Comparison of ENCODE assay signal across 18 mouse cellular contexts in genomic region chr1:53774571-53774970, GRCm38 (mm10). TPM values are rescaled to one million over a fixed set of nuclear protein-coding genes. Genes with fewer than 3 reads are reported as not detected.
DNase-seq lines count a peak whose midpoint lies in the region; ATAC-seq and TF ChIP-seq lines count a peak whose summit lies in the region.
"Had no signal": no experiment of that assay in that cellular context is flagged by ENCODE, and none has a peak within 500 bp of the region (broad histone marks: within the 10 kb centered on the region; RNA-seq: fewer than 3 reads in every experiment).

No protein-coding gene starts in this region.

- no peaks in the 10 kb centered on the region for H3K9me3 ChIP-seq in CH12.LX (replicated peaks; ENCODE audit: low read length)
- H3K9me3 ChIP-seq: embryonic facial prominence, embryonic 12.5 days; forebrain, embryonic 13.5 days; heart, embryonic 12.5 days; hindbrain, embryonic 10.5 days had no signal

- no peak for TF ChIP-seq CTCF in heart, adult 2 months (IDR thresholded peaks at IDR 0.05)
- no peak for TF ChIP-seq CTCF in CH12.LX (conservative IDR thresholded peaks at IDR 0.05 in 1 of 2, IDR thresholded peaks at IDR 0.05 in 1 of 2; ENCODE audit: low read depth in 2 of 2, low read length in 2 of 2)

- TF ChIP-seq POLR2A in heart, adult 2 months (IDR thresholded peaks at IDR 0.05; ENCODE audit: insufficient read depth, low read depth, low read length): no peak
- TF ChIP-seq POLR2A in CH12.LX (IDR thresholded peaks at IDR 0.05; ENCODE audit: low read depth, low read length): no peak
- no peak for TF ChIP-seq POLR2A in myocyte (IDR thresholded peaks at IDR 0.05; ENCODE audit: insufficient read length, low read depth)

- no peak overlapping the region for H3ac ChIP-seq in myocyte (ENCODE audit: control insufficient read depth, insufficient read length)

- no peak for TF ChIP-seq EP300 in heart, adult 2 months (IDR thresholded peaks at IDR 0.05; ENCODE audit: insufficient read depth, low read depth, low read length)
- TF ChIP-seq EP300 in CH12.LX (IDR thresholded peaks at IDR 0.05; ENCODE audit: low read length): no peak

- peaks cover 2% of the 10 kb centered on the region for H3K4me1 ChIP-seq in heart, adult 2 months (ENCODE audit: control insufficient read depth, insufficient read depth, low read length)
- H3K4me1 ChIP-seq in CH12.LX (ENCODE audit: control insufficient read depth in 1 of 2, insufficient read depth in 2 of 2): peaks cover 2 to 64% of the 10 kb centered on the region in 2 experiments; a peak in 3 of 4 replicates
- H3K4me1 ChIP-seq in brown adipose tissue, adult 24 weeks (ENCODE audit: control insufficient read depth, insufficient read depth, insufficient read length, low read length): peaks cover 2% of the 10 kb centered on the region; the same call in 1 of the 2 replicates
- H3K4me1 ChIP-seq: embryonic facial prominence, embryonic 12.5 days; forebrain, embryonic 13.5 days; heart, embryonic 12.5 days; hindbrain, embryonic 10.5 days had no signal

- no peak overlapping the region for H3K9ac ChIP-seq in heart, adult 2 months (ENCODE audit: low read depth, low read length)
- peak overlapping the region; percentile 66 for H3K9ac ChIP-seq in CH12.LX (ENCODE audit: insufficient read depth, low read depth)
- H3K9ac ChIP-seq: embryonic facial prominence, embryonic 12.5 days; forebrain, embryonic 13.5 days; heart, embryonic 12.5 days; hindbrain, embryonic 14.5 days had no signal

- TF ChIP-seq RAD21 in CH12.LX (IDR thresholded peaks at IDR 0.05; ENCODE audit: low read depth, low read length): no peak

- H3K4me3 ChIP-seq in heart, adult 2 months: no peak overlapping the region
- H3K4me3 ChIP-seq in CH12.LX (replicated peaks in 1 of 3; ENCODE audit: low read depth in 2 of 3, low read length in 2 of 3, poor library complexity in 1 of 3) (no peak overlapping the region), myocyte (no peak overlapping the region)
- H3K4me3 ChIP-seq in brown adipose tissue, adult 24 weeks (ENCODE audit: insufficient read depth, low read depth, low read length): no peak overlapping the region
- H3K4me3 ChIP-seq: embryonic facial prominence, embryonic 12.5 days; forebrain, embryonic 13.5 days; heart, embryonic 12.5 days; hindbrain, embryonic 10.5 days had no signal

- H3K4me2 ChIP-seq in CH12.LX (ENCODE audit: insufficient read depth, low read depth, poor library complexity, severe bottlenecking) (peak overlapping the region; percentile 90; the same call in 1 of the 2 replicates), myocyte (ENCODE audit: low read depth) (peak overlapping the region; percentile 75)
- H3K4me2 ChIP-seq: embryonic facial prominence, embryonic 12.5 days; forebrain, embryonic 13.5 days; heart, embryonic 12.5 days; hindbrain, embryonic 14.5 days had no signal

- H3K27ac ChIP-seq in heart, adult 2 months: peak overlapping the region; percentile 32; the same call in 1 of the 2 replicates
- H3K27ac ChIP-seq in CH12.LX (ENCODE audit: insufficient read depth, low read depth): no peak overlapping the region
- H3K27ac ChIP-seq in brown adipose tissue, adult 24 weeks (replicated peaks; ENCODE audit: low read depth, low read length): peak overlapping the region; percentile 52; the same call in 1 of the 2 replicates
- H3K27ac ChIP-seq: embryonic facial prominence, embryonic 12.5 days; forebrain, embryonic 13.5 days; hindbrain, embryonic 10.5 days; hindbrain, embryonic 14.5 days had no signal

- intact Hi-C loops in heart, adult 2 months (cut with DNase I): no loop called here

- ATAC-seq in megakaryocyte, adult 5-6 weeks (ENCODE audit: poor library complexity, severe bottlenecking): no peak
- ATAC-seq: forebrain, embryonic 13.5 days; intestine, embryonic 16.5 days had no signal

- dilution Hi-C loops in CH12.LX (cut with MboI; ENCODE audit: extremely low pct_ligation_motif_present, extremely low pct_unique_long_range_greater_than_20kb, low sequenced_read_pairs): no loop called here

- H3K36me3 ChIP-seq in heart, adult 2 months (ENCODE audit: control insufficient read depth, insufficient read depth, low read length): peaks cover 6% of the 10 kb centered on the region
- H3K36me3 ChIP-seq in CH12.LX (replicated peaks in 1 of 2; ENCODE audit: control insufficient read depth in 1 of 2, insufficient read depth in 1 of 2, low read length in 1 of 2): peaks cover 7 to 24% of the 10 kb centered on the region in 2 experiments
- H3K36me3 ChIP-seq in myocyte (ENCODE audit: control insufficient read depth, insufficient read depth): peaks cover 44% of the 10 kb centered on the region
- H3K36me3 ChIP-seq: embryonic facial prominence, embryonic 12.5 days; hindbrain, embryonic 10.5 days had no signal

- 86% methylated on average over 3 of the region's 3 CpGs for WGBS in heart, adult 2 months

- in situ Hi-C loops in CH12.LX (cut with MboI; ENCODE audit: low pct_ligation_motif_present, low pct_unique_long_range_greater_than_20kb, low sequenced_read_pairs): no loop called here

- H3K27me3 ChIP-seq in heart, adult 2 months (ENCODE audit: control insufficient read depth, insufficient read depth, low read length): no peaks in the 10 kb centered on the region
- H3K27me3 ChIP-seq in CH12.LX (replicated peaks) (no peaks in the 10 kb centered on the region), myocyte (ENCODE audit: control insufficient read depth, insufficient read depth, insufficient read length) (no peaks in the 10 kb centered on the region)
- H3K27me3 ChIP-seq: embryonic facial prominence, embryonic 12.5 days; forebrain, embryonic 13.5 days; heart, embryonic 12.5 days had no signal

- no peak for DNase-seq in heart, adult 2 months
- DNase-seq in heart, adult 8-10 months (ENCODE audit: low spot score): no peak
- no peak for DNase-seq in CH12.LX (ENCODE audit: extremely low read depth)
- DNase-seq in kidney, adult 9 months: no peak
- no peak for DNase-seq in thymus, postnatal 4 days
- DNase-seq: adrenal gland, adult 8-10 months; cerebellum, adult 11-12 months; cerebellum, adult 9-10 months; cerebellum, postnatal 25 days had no signal

- H3K79me2 ChIP-seq in heart, adult 2 months (replicated peaks; ENCODE audit: control insufficient read depth, insufficient read depth, low read length): peaks cover 2% of the 10 kb centered on the region
- H3K79me2 ChIP-seq in CH12.LX (replicated peaks; ENCODE audit: control insufficient read depth, extremely low read depth, insufficient read depth, poor library complexity, severe bottlenecking) (peaks cover 54% of the 10 kb centered on the region), myocyte (ENCODE audit: control insufficient read depth, insufficient read depth) (peaks cover 99% of the 10 kb centered on the region)

TF ChIP-seq in CH12.LX, 34 proteins besides CTCF, POLR2A, EP300 and RAD21:
- TF ChIP-seq CHD1 (IDR thresholded peaks at IDR 0.05; ENCODE audit: low read depth, low read length) (peak; percentile 8; the same call in 1 of the 2 replicates), USF1 (IDR thresholded peaks at IDR 0.05; ENCODE audit: low read depth, low read length) (no peak)

TF ChIP-seq in myocyte, 11 proteins besides CTCF, POLR2A, EP300 and RAD21:
- TF ChIP-seq MYOG (IDR thresholded peaks at IDR 0.05; ENCODE audit: control insufficient read depth in 1 of 3, insufficient read depth in 1 of 3, insufficient read length in 2 of 3, low read depth in 2 of 3) (no peak), POLR2AphosphoS2 (IDR thresholded peaks at IDR 0.05; ENCODE audit: insufficient read length, low read depth) (no peak), USF1 (IDR thresholded peaks at IDR 0.05; ENCODE audit: low read depth) (no peak), REST (IDR thresholded peaks at IDR 0.05; ENCODE audit: insufficient read depth, insufficient read length) (no peak), TCF3 (IDR thresholded peaks at IDR 0.05; ENCODE audit: insufficient read length, low read depth) (no peak)

RNA-seq across cellular contexts. Expression of gene Stk17b, which starts 10.5 kb away (rescaled TPM):
- total RNA-seq in heart, adult 2 months (2021): 10 to 100 TPM; 12.5 to 13.5 TPM
- 3.5 and 4.5 TPM in 2 replicates for polyA plus RNA-seq in heart, adult 2 months (2012; rRNA removed)
- 10 to 100 TPM in 1 of 4 experiments, 1 to 10 TPM in 3; 8.2 to 11.2 (median 9.7) TPM for total RNA-seq in heart, adult 8-10 months (2022)
- total RNA-seq in CH12.LX (2012; rRNA removed): 25.2 and 27.7 TPM in 2 replicates
- 58.6 and 70.5 TPM in 2 replicates for total RNA-seq in CH12.LX (2014; rRNA removed)
- 42.9 and 46.3 TPM in 2 replicates for polyA plus RNA-seq in CH12.LX (2012; ENCODE audit: insufficient read length, low read depth)
- 13.5 and 13.9 TPM in 2 replicates for polyA plus RNA-seq in brown adipose tissue, adult 24 weeks (2012; ENCODE audit: insufficient read depth, insufficient read length, missing spikeins)
- polyA plus RNA-seq in myocyte (2012; fragmentation: generic; extraction: Trizol): 28.4 TPM
- total RNA-seq in megakaryocyte, adult 5-6 weeks (2015): 160 and 166 TPM in 2 replicates
- total RNA-seq in megakaryocyte, adult 5-6 weeks (2017): 131 and 147 TPM in 2 replicates
